Mouse (Mus musculus): ENCODE results near the gene 1700067K01Rik. TPM values are rescaled to one million over a fixed set of nuclear protein-coding genes. Genes with fewer than 3 reads are reported as not detected.
A peak's percentile ranks its signal among the peaks of the same experiment; 100 is the strongest.

The 1700067K01Rik gene
- 0.63 and 1.0 TPM in 2 replicates for polyA plus RNA-seq (2015; fragmentation: Nextera tagmentation; extraction: Ambion mirVana)

DNA sequence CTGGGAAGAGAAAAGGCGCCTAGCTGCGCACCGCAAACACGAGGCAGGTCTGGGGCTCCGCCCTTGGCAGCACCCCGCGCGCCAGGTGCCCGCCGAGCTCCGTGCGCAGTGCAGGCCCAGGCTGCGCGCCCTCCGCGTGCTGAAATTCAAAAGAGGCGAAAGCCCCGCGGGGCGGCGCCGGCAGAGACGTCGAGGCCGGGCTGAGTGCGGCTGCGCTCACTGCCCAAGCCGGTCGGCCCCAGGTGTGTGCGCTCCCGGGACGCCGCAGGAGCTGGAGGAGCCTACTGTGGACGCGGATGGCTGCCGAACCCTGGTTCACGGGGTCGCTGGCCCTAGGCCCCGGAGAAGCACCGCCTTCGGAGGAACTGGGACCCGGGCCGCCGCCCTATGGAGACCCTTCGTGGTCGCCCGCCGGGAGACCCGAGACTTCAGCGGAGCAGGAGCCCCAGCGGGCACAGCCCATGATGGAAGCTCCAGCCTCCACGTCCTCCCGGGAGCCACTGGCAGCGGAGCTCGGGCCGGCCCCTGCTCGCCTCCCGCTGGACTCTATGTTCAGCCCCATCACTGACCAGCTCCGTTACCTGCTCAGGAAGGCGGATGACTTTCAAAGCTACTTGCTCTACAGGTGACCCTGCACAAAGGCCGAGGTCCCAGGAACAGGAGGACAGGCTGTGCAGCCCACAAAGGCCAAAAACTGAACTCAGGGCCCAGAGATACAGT lies at the start of gene 1700067K01Rik:
TSS of gene 1700067K01Rik (plus strand) at position 222 of the 720 bp plus-strand sequence.
- peaks cover 18% of the 10 kb centered on the region; the same call in 1 of the 2 replicates for H3K4me1 ChIP-seq (ENCODE audit: insufficient read depth, low read depth, low read length)
- 0 out of 2 replicates have a peak, but pooled peaks cover 6% of the 10 kb centered on the region for H3K36me3 ChIP-seq (ENCODE audit: insufficient read depth, low read length)
- no peak for TF ChIP-seq EP300 (IDR thresholded peaks at IDR 0.05)
- TF ChIP-seq CTCF (IDR thresholded peaks at IDR 0.05) = no peak
- no peaks in the 10 kb centered on the region for H3K9me3 ChIP-seq (ENCODE audit: low read length)
- H3K4me3 ChIP-seq (ENCODE audit: low read depth, low read length) = no peak within 1 kb of the TSS
- DNase-seq (ENCODE audit: low spot score) (no peak), ATAC-seq (no peak)
- no peak within 1 kb of the TSS; the same call in 1 of the 2 replicates for H3K4me2 ChIP-seq (replicated peaks; ENCODE audit: low read depth, low read length)
- H3K9ac ChIP-seq (replicated peaks; ENCODE audit: low read depth) = no peak within 1 kb of the TSS
- WGBS = 56% methylated on average over 60 of the region's 61 CpGs
- H3K27me3 ChIP-seq (replicated peaks; ENCODE audit: insufficient read depth, low read length) = no peaks in the 10 kb centered on the region
- H3K27ac ChIP-seq (ENCODE audit: low read length) = no peak within 1 kb of the TSS

DNA sequence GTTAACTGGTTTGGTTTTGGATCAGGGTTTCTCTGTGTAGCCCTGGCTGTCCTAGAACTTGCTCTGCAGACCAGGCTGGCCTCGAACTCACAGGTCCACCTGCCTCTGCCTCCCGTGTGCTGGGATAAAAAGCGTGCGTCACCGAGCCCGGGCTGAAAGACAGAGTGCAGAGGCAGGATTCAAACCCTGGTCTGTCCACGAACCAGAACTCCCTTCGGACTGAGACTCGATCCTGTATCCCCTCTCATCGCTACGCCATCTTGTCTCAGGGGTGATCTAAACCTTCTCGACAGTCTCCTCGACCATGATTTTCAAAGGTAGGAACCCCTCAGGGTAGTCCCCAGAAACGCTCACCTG lies 46.6 kb upstream of the 1700067K01Rik start:
- H3K9me3 ChIP-seq (ENCODE audit: low read length) = no peaks in the 10 kb centered on the region
- no peaks in the 10 kb centered on the region; the same call in 1 of the 2 replicates for H3K4me1 ChIP-seq (ENCODE audit: insufficient read depth, low read depth, low read length)
- ATAC-seq (no peak), DNase-seq (ENCODE audit: low spot score) (no peak)
- peak overlapping the region; percentile 51 for H3K27ac ChIP-seq (ENCODE audit: low read length)
- TF ChIP-seq CTCF (IDR thresholded peaks at IDR 0.05) (no peak), EP300 (IDR thresholded peaks at IDR 0.05) (no peak)
- no peak overlapping the region; the same call in 1 of the 2 replicates for H3K9ac ChIP-seq (replicated peaks; ENCODE audit: low read depth)
- no peaks in the 10 kb centered on the region for H3K27me3 ChIP-seq (replicated peaks; ENCODE audit: insufficient read depth, low read length)
- H3K4me3 ChIP-seq (ENCODE audit: low read depth, low read length) = peak overlapping the region; percentile 34
- no peaks in the 10 kb centered on the region for H3K36me3 ChIP-seq (ENCODE audit: insufficient read depth, low read length)
- 4% methylated on average over 14 of the region's 14 CpGs for WGBS
- H3K4me2 ChIP-seq (replicated peaks; ENCODE audit: low read depth, low read length) = peak overlapping the region; percentile 58

DNA sequence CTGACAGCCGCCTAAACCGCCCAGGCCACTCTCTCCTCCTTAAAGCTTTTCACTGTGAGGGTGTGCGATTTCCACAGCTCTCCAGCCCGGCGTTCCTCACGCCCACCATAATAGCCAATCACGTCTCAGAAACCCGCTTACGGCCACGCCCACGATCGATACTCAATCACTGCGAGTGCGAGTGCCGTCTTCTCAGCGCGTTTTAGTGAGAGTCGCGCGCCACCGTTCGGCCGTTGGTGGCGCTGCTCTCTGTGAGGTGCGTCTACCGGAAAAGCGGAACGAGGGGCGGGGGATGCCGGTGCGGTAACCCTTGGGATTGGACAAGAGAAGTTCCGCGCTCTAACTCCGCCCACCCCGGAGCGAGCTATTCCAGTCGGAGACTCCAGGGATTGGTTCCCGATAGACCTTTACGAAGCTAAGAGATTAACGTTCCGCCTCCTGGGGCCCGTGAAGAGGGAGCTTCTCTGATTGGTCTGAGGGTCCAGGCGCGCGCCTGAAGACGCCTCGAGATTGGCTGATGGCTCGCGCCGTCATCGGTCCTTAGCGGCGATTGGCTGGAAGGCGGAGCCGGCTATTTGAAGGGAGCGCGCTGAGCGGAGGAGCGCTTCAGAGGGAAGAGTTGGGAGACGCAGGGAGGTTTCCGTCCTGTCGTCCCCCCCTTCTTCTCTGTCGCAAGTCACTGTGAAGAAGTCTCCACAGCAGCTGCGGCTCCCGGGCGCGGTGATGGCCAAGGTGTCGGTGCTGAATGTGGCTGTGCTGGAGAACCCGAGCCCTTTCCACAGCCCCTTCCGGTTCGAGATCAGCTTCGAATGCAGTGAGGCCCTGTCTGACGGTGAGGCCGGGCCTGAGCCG lies 46.0 kb upstream of the 1700067K01Rik start, which contains the start of the genes Gm10644 and Asf1b:
TSS of gene Gm10644 (minus strand) at position 100 of the 852 bp plus-strand sequence.
TSS of gene Asf1b (plus strand) at position 402 of the 852 bp plus-strand sequence.
- under 1% methylated on average over 72 of the region's 75 CpGs for WGBS
- Histone ChIP-seq H3K4me2 (replicated peaks; ENCODE audit: low read depth, low read length) (peak within 1 kb of the TSS; percentile 93), H3K4me3 (ENCODE audit: low read depth, low read length) (peak within 1 kb of the TSS; percentile 56), H3K27ac (ENCODE audit: low read length) (peak within 1 kb of the TSS; percentile 51), H3K9me3 (ENCODE audit: low read length) (no peaks in the 10 kb centered on the region), H3K9ac (replicated peaks; ENCODE audit: low read depth) (no peak within 1 kb of the TSS; the same call in 1 of the 2 replicates), H3K27me3 (replicated peaks; ENCODE audit: insufficient read depth, low read length) (no peaks in the 10 kb centered on the region), H3K36me3 (ENCODE audit: insufficient read depth, low read length) (no peaks in the 10 kb centered on the region), H3K4me1 (ENCODE audit: insufficient read depth, low read depth, low read length) (no peaks in the 10 kb centered on the region; the same call in 1 of the 2 replicates)
- peak; percentile 100 for DNase-seq (ENCODE audit: low spot score)
- no peak for TF ChIP-seq EP300 (IDR thresholded peaks at IDR 0.05)
- peak; percentile 93 for TF ChIP-seq CTCF (IDR thresholded peaks at IDR 0.05)
- ATAC-seq = peak; percentile 99

- no peak for ATAC-seq
Measured at GRCm38 (mm10) chr8:83955958-83956218, 45.4 kb upstream of the 1700067K01Rik start.

DNA sequence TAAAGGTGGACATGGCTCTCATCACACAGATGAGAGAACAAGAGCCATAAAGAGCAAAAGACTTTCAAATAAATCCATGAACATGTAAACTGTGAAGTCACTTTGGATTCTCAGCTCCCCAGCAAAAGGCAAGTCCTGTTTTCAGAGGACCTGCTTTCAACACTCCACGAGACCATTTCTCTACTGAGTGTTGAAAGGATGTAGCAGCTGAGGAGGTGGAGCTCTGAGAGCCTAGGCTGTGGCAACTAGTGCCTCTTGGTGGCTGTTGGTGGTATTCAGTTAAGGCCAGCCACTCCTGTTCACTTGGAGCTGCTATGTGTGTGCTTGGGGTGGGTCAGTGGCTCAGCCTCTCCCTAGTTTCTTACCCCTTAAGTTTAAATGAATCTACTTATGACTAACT lies 44.5 kb upstream of the 1700067K01Rik start:
- no peak for ATAC-seq
- TF ChIP-seq EP300 (IDR thresholded peaks at IDR 0.05) (no peak), CTCF (IDR thresholded peaks at IDR 0.05) (peak; percentile 57)
- H3K4me2 ChIP-seq (replicated peaks; ENCODE audit: low read depth, low read length) = no peak overlapping the region
- H3K4me1 ChIP-seq (ENCODE audit: insufficient read depth, low read depth, low read length) = no peaks in the 10 kb centered on the region; the same call in 1 of the 2 replicates
- DNase-seq (ENCODE audit: low spot score) = peak; percentile 72
- H3K9me3 ChIP-seq (ENCODE audit: low read length) = no peaks in the 10 kb centered on the region
- WGBS = 8% methylated on average over 1 of the region's 1 CpGs
- H3K4me3 ChIP-seq (ENCODE audit: low read depth, low read length) = no peak overlapping the region
- no peak overlapping the region for H3K9ac ChIP-seq (replicated peaks; ENCODE audit: low read depth)
- H3K27ac ChIP-seq (ENCODE audit: low read length) = no peak overlapping the region
- H3K36me3 ChIP-seq (ENCODE audit: insufficient read depth, low read length) = no peaks in the 10 kb centered on the region
- no peaks in the 10 kb centered on the region for H3K27me3 ChIP-seq (replicated peaks; ENCODE audit: insufficient read depth, low read length)

More at GRCm38 (mm10) chr8:83955958-83956218, 45.4 kb upstream of the 1700067K01Rik start:
- H3K27ac ChIP-seq (ENCODE audit: low read length) = no peak overlapping the region
- 2% methylated on average over 14 of the region's 15 CpGs for WGBS
- H3K4me2 ChIP-seq (replicated peaks; ENCODE audit: low read depth, low read length) = peak overlapping the region; percentile 93
- no peaks in the 10 kb centered on the region for H3K9me3 ChIP-seq (ENCODE audit: low read length)
- peak; percentile 26 for DNase-seq (ENCODE audit: low spot score)
- no peaks in the 10 kb centered on the region for H3K27me3 ChIP-seq (replicated peaks; ENCODE audit: insufficient read depth, low read length)
- H3K4me1 ChIP-seq (ENCODE audit: insufficient read depth, low read depth, low read length) = no peaks in the 10 kb centered on the region; the same call in 1 of the 2 replicates
- no peak for TF ChIP-seq EP300 (IDR thresholded peaks at IDR 0.05)
- no peak for TF ChIP-seq CTCF (IDR thresholded peaks at IDR 0.05)
- H3K36me3 ChIP-seq (ENCODE audit: insufficient read depth, low read length) = no peaks in the 10 kb centered on the region
- peak overlapping the region; percentile 56 for H3K4me3 ChIP-seq (ENCODE audit: low read depth, low read length)
- H3K9ac ChIP-seq (replicated peaks; ENCODE audit: low read depth) = no peak overlapping the region

Data from lung, postnatal 0 days (tissue).